Mouse (Mus musculus) liver, adult 2 months (tissue): ENCODE data around the gene Asl. TPM values are rescaled to one million over a fixed set of nuclear protein-coding genes. Genes with fewer than 3 reads are reported as not detected.

Source experiments
- DNase-seq: peaks from one replicate; pipeline ENCODE4 v3.0.0-alpha.2; 2011; ENCODE audit warnings: low read depth, low spot score; ENCODE audit errors: extremely low read depth
- H3K27ac ChIP-seq: fragments of 200-500 bp; replicated peaks from 2 replicates; pipeline ENCODE4 v1.5.1; 2012; ENCODE audit warnings: low read depth, mild to moderate bottlenecking, control low read depth, inconsistent platforms, low read length; ENCODE audit not compliant: insufficient read depth
- H3K27me3 ChIP-seq: fragments of 200-500 bp; 2 replicates; pipeline ENCODE4 v1.6.1; 2012; ENCODE audit warnings: mild to moderate bottlenecking, moderate library complexity, low read length, inconsistent platforms; ENCODE audit not compliant: control insufficient read depth, insufficient read depth
- H3K36me3 ChIP-seq: fragments of 200-500 bp; 2 replicates; pipeline ENCODE4 v1.6.1; 2012; ENCODE audit warnings: low read length, inconsistent platforms; ENCODE audit not compliant: control insufficient read depth, insufficient read depth
- H3K4me1 ChIP-seq: fragments of 200-500 bp; 2 replicates; pipeline ENCODE4 v1.6.1; 2011; ENCODE audit warnings: low read length; ENCODE audit not compliant: control insufficient read depth, insufficient read depth
- H3K4me3 ChIP-seq: fragments of 200-500 bp; 2 replicates; pipeline ENCODE4 v1.5.1; 2011; ENCODE audit warnings: low read depth, mild to moderate bottlenecking, control low read depth, low read length, moderate library complexity; ENCODE audit not compliant: insufficient read depth
- H3K79me2 ChIP-seq: fragments of 200-500 bp; 2 replicates; pipeline ENCODE4 v1.6.1; 2012; ENCODE audit warnings: inconsistent platforms, mild to moderate bottlenecking, low read length, moderate library complexity; ENCODE audit not compliant: control insufficient read depth, insufficient read depth
- H3K9ac ChIP-seq: fragments of 200-500 bp; 2 replicates; pipeline ENCODE4 v1.6.1; 2012; ENCODE audit warnings: low read depth, mild to moderate bottlenecking, control low read depth, inconsistent platforms, low read length
- CTCF ChIP-seq: fragments of 200-500 bp; IDR thresholded peaks from 2 replicates; pipeline ENCODE4 v1.5.1; 2011; ENCODE audit warnings: low read depth, low read length, control low read depth
- POLR2A ChIP-seq: fragments of 200-500 bp; IDR thresholded peaks from 2 replicates; pipeline ENCODE4 v1.6.1; 2011; ENCODE audit warnings: low read length, control low read depth; ENCODE audit not compliant: insufficient read depth; ENCODE audit errors: extremely low read depth
- WGBS: fragments of 180-500 bp; shearing (Covaris S2); methylation state at CpG from one replicate; pipeline ENCODE4 v1.1.7; 2018; 5-methylcytosine and 5-hydroxymethylcytosine counted together
- polyA plus RNA-seq: library from polyadenylated mRNA; depleted of rRNA; stranded (reverse); fragments of >200 nt; gene quantifications from 2 replicates; pipeline ENCODE4 v1.2.3, GENCODE M21; 2012
- total RNA-seq: library from RNA; depleted of rRNA; stranded (reverse); fragments of >200 nt; gene quantifications from 2 replicates; pipeline ENCODE4 v1.2.3, GENCODE M21; 2014

Asl gene
- total and polyA plus RNA-seq, 2 experiments, result 622 to 683 TPM

- Histone ChIP-seq H3K27me3 (no peaks in the 10 kb centered on the region), H3K79me2 (no peaks in the 10 kb centered on the region; the same call in 1 of the 2 replicates), H3K36me3 (peaks cover 9% of the 10 kb centered on the region; the same call in 1 of the 2 replicates), H3K9ac (peak overlapping the region; percentile 4; the same call in 1 of the 2 replicates), H3K27ac (peak overlapping the region; percentile 67), H3K4me3 (no peak overlapping the region), H3K4me1 (peaks cover 27% of the 10 kb centered on the region)
- WGBS, result 13% methylated on average over 2 of the region's 2 CpGs
- TF ChIP-seq CTCF (no peak), POLR2A (no peak)
- DNase-seq, result peak; percentile 99
Observed at GRCm38 (mm10) chr5:130033869-130034268, 4.8 kb upstream of the Asl start.

GRCm38 (mm10) chr5:130031410-130032390 is 2.7 kb upstream of the Asl start:
- no peaks in the 10 kb centered on the region for H3K27me3 ChIP-seq
- peaks cover 7% of the 10 kb centered on the region; the same call in 1 of the 2 replicates for H3K36me3 ChIP-seq
- peak overlapping the region; percentile 84 for H3K9ac ChIP-seq
- H3K4me3 ChIP-seq, result peak overlapping the region; percentile 43; the same call in 1 of the 2 replicates
- no peak for TF ChIP-seq CTCF
- TF ChIP-seq POLR2A, result no peak
- 29% methylated on average over 19 of the region's 19 CpGs for WGBS
- H3K79me2 ChIP-seq, result no peaks in the 10 kb centered on the region; the same call in 1 of the 2 replicates
- peak; percentile 99 for DNase-seq
- H3K4me1 ChIP-seq, result peaks cover 22% of the 10 kb centered on the region
- peak overlapping the region; percentile 98 for H3K27ac ChIP-seq

GRCm38 (mm10) chr5:130027696-130028095 is 1.4 kb downstream of the Asl start:
- no peak overlapping the region for H3K4me3 ChIP-seq
- H3K36me3 ChIP-seq, result no peaks in the 10 kb centered on the region
- no peak overlapping the region for H3K9ac ChIP-seq
- H3K27me3 ChIP-seq, result no peaks in the 10 kb centered on the region
- WGBS, result 88% methylated on average over 7 of the region's 7 CpGs
- H3K4me1 ChIP-seq, result peaks cover 21% of the 10 kb centered on the region
- DNase-seq, result no peak
- H3K79me2 ChIP-seq, result no peaks in the 10 kb centered on the region; the same call in 1 of the 2 replicates
- TF ChIP-seq CTCF (no peak), POLR2A (no peak)
- H3K27ac ChIP-seq, result peak overlapping the region; percentile 37

- TF ChIP-seq POLR2A (no peak), CTCF (no peak)
- Histone ChIP-seq H3K79me2 (no peaks in the 10 kb centered on the region; the same call in 1 of the 2 replicates), H3K27me3 (no peaks in the 10 kb centered on the region), H3K9ac (no peak overlapping the region), H3K27ac (peak overlapping the region; percentile 37), H3K4me1 (peaks cover 15% of the 10 kb centered on the region), H3K36me3 (no peaks in the 10 kb centered on the region), H3K4me3 (no peak overlapping the region)
- WGBS, result 48% methylated on average over 5 of the region's 5 CpGs
- DNase-seq, result peak; percentile 84
Observed at GRCm38 (mm10) chr5:130027134-130027533, 1.9 kb downstream of the Asl start.

GRCm38 (mm10) chr5:130023767-130024539 is 5.1 kb downstream of the Asl start:
- peak overlapping the region; percentile 94 for H3K27ac ChIP-seq
- peak overlapping the region; percentile 90 for H3K4me3 ChIP-seq
- H3K36me3 ChIP-seq, result peaks cover 17% of the 10 kb centered on the region
- H3K27me3 ChIP-seq, result no peaks in the 10 kb centered on the region
- H3K9ac ChIP-seq, result peak overlapping the region; percentile 95
- H3K4me1 ChIP-seq, result peaks cover 16% of the 10 kb centered on the region
- peak; percentile 92 for TF ChIP-seq POLR2A
- TF ChIP-seq CTCF, result peak; percentile 78
- H3K79me2 ChIP-seq, result peaks cover 9% of the 10 kb centered on the region; the same call in 1 of the 2 replicates
- DNase-seq, result peak; percentile 98
- WGBS, result under 1% methylated on average over 32 of the region's 32 CpGs
